In genomic region chr12:31265722-31266431, GRCm38 (mm10) we compare ENCODE assay signal across 9 mouse cellular contexts. TPM values are rescaled to one million over a fixed set of nuclear protein-coding genes. Genes with fewer than 3 reads are reported as not detected.
DNase-seq lines count a peak whose midpoint lies in the region; ATAC-seq lines count a peak whose summit lies in the region.
"Had no signal": no experiment of that assay in that cellular context is flagged by ENCODE, and none has a peak within 500 bp of the region (broad histone marks: within the 10 kb centered on the region; RNA-seq: fewer than 3 reads in every experiment).

No protein-coding gene starts in this region.

- peaks cover 38% of the 10 kb centered on the region for H3K27me3 ChIP-seq in forebrain, embryonic 14.5 days (replicated peaks; ENCODE audit: control insufficient read depth, insufficient read depth, low read length)
- H3K27me3 ChIP-seq in liver, embryonic 16.5 days (ENCODE audit: control insufficient read depth, insufficient read depth, low read depth, low read length): peaks cover 32% of the 10 kb centered on the region
- H3K27me3 ChIP-seq in stomach, embryonic 16.5 days (ENCODE audit: control insufficient read depth, insufficient read depth, low read length): no peaks in the 10 kb centered on the region

- no peaks in the 10 kb centered on the region for H3K9me3 ChIP-seq in forebrain, embryonic 14.5 days (replicated peaks; ENCODE audit: control insufficient read depth, low read length)
- no peaks in the 10 kb centered on the region; the same call in 1 of the 2 replicates for H3K9me3 ChIP-seq in liver, embryonic 16.5 days (replicated peaks; ENCODE audit: control insufficient read depth, low read length)
- H3K9me3 ChIP-seq in stomach, embryonic 16.5 days (replicated peaks; ENCODE audit: control insufficient read depth, low read length): no peaks in the 10 kb centered on the region

- DNase-seq in layer of hippocampus, adult 18-20 months (ENCODE audit: low spot score in 2 of 2): peak; percentile 20 to 57
- no peak for DNase-seq in layer of hippocampus, adult 9-11 months
- DNase-seq in ZHBTc4 (ENCODE audit: low read depth, low spot score): peak; percentile 58
- DNase-seq in forebrain, embryonic 14.5 days (ENCODE audit: low spot score): peak; percentile 70
- peak; percentile 38 for DNase-seq in kidney, adult 9 months

- peak overlapping the region; percentile 72 for H3K4me2 ChIP-seq in forebrain, embryonic 14.5 days (ENCODE audit: low read length)
- H3K4me2 ChIP-seq in liver, embryonic 16.5 days (ENCODE audit: low read depth, low read length): peak overlapping the region; percentile 49
- H3K4me2 ChIP-seq in stomach, embryonic 16.5 days (ENCODE audit: low read depth, low read length): peak overlapping the region; percentile 78

- H3K27ac ChIP-seq in forebrain, embryonic 14.5 days (ENCODE audit: low read depth, low read length): no peak overlapping the region; the same call in 1 of the 2 replicates
- H3K27ac ChIP-seq in liver, embryonic 16.5 days (ENCODE audit: low read length): no peak overlapping the region
- H3K27ac ChIP-seq in stomach, embryonic 16.5 days (ENCODE audit: low read length): peak overlapping the region; percentile 91

- peak; percentile 78 for ATAC-seq in forebrain, embryonic 14.5 days
- no peak for ATAC-seq in liver, embryonic 16.5 days (ENCODE audit: low read depth)
- ATAC-seq in stomach, embryonic 16.5 days (ENCODE audit: insufficient read depth, low FRiP score): peak; percentile 14; the same call in 1 of the 2 replicates
- no peak for ATAC-seq in cerebellum, adult (ENCODE audit: insufficient number of reproducible peaks, low FRiP score, low TSS enrichment)

- peak overlapping the region; percentile 52 for H3K9ac ChIP-seq in forebrain, embryonic 14.5 days (ENCODE audit: low read length)
- no peak overlapping the region for H3K9ac ChIP-seq in liver, embryonic 16.5 days (ENCODE audit: low read depth, low read length)
- peak overlapping the region; percentile 91 for H3K9ac ChIP-seq in stomach, embryonic 16.5 days (ENCODE audit: low read length)

- H3K4me1 ChIP-seq in forebrain, embryonic 14.5 days (ENCODE audit: control insufficient read depth, insufficient read depth, low read length): peaks cover 3% of the 10 kb centered on the region; the same call in 1 of the 2 replicates
- no peaks in the 10 kb centered on the region for H3K4me1 ChIP-seq in liver, embryonic 16.5 days (ENCODE audit: control insufficient read depth, low read depth, low read length)
- H3K4me1 ChIP-seq in stomach, embryonic 16.5 days (ENCODE audit: control insufficient read depth, insufficient read depth, low read length): peaks cover 34% of the 10 kb centered on the region

- peak overlapping the region; percentile 40 for H3K4me3 ChIP-seq in forebrain, embryonic 14.5 days (ENCODE audit: low read depth, low read length)
- peak overlapping the region; percentile 45 for H3K4me3 ChIP-seq in liver, embryonic 16.5 days (ENCODE audit: low read depth, low read length)
- peak overlapping the region; percentile 79 for H3K4me3 ChIP-seq in stomach, embryonic 16.5 days (replicated peaks; ENCODE audit: low read length)

- no peaks in the 10 kb centered on the region for H3K36me3 ChIP-seq in forebrain, embryonic 14.5 days (ENCODE audit: control insufficient read depth, insufficient read depth, low read length)
- H3K36me3 ChIP-seq in liver, embryonic 16.5 days (ENCODE audit: control insufficient read depth, insufficient read depth): no peaks in the 10 kb centered on the region
- H3K36me3 ChIP-seq in stomach, embryonic 16.5 days (ENCODE audit: control insufficient read depth, insufficient read depth, low read length): no peaks in the 10 kb centered on the region

- under 1% methylated on average over 50 of the region's 50 CpGs for WGBS in forebrain, embryonic 14.5 days
- under 1% methylated on average over 50 of the region's 50 CpGs for WGBS in liver, embryonic 16.5 days (ENCODE audit: insufficient replicate concordance)
- under 1% methylated on average over 50 of the region's 50 CpGs for WGBS in stomach, embryonic 16.5 days

RNA-seq across cellular contexts. Expression of gene Lamb1, which starts 0.8 kb away (rescaled TPM):
- total RNA-seq in layer of hippocampus, adult 18-20 months (2021): 10 to 100 TPM; 34.9 to 38.1 TPM
- 13.6 and 17.5 TPM in 2 replicates for polyA plus RNA-seq in forebrain, embryonic 14.5 days (2014; fragmentation: Nextera tagmentation; extraction: Ambion mirVana)
- 4.3 and 6.0 TPM in 2 replicates for polyA plus RNA-seq in liver, embryonic 16.5 days (2015; fragmentation: Nextera tagmentation; extraction: Ambion mirVana)
- 108 and 120 TPM in 2 replicates for polyA plus RNA-seq in stomach, embryonic 16.5 days (2015; fragmentation: Nextera tagmentation; extraction: Ambion mirVana)

RNA-seq across cellular contexts. Expression of gene Gm6993, which starts 25.3 kb away (rescaled TPM):
- not detected for total RNA-seq in layer of hippocampus, adult 18-20 months (2021)
- polyA plus RNA-seq in forebrain, embryonic 14.5 days (2014; fragmentation: Nextera tagmentation; extraction: Ambion mirVana): not detected in 2 replicates
- not detected in 2 replicates for polyA plus RNA-seq in liver, embryonic 16.5 days (2015; fragmentation: Nextera tagmentation; extraction: Ambion mirVana)
- not detected in 2 replicates for polyA plus RNA-seq in stomach, embryonic 16.5 days (2015; fragmentation: Nextera tagmentation; extraction: Ambion mirVana)
- polyA plus RNA-seq: large intestine, adult 2 months had no signal

Comparison
In these comparisons a context has a peak if more than half of its experiments do, and no peak if none do; other contexts are left out.
1. ATAC-seq: peak in forebrain, embryonic 14.5 days (single experiment) and stomach, embryonic 16.5 days (single experiment); none in liver, embryonic 16.5 days (single experiment) and cerebellum, adult (single experiment).
2. Peak in every context shown above with its lines, with median percentiles within 50 percentile points of each other: H3K4me2 ChIP-seq and H3K4me3 ChIP-seq.